Mouse (Mus musculus): ENCODE results near the gene Trove2. TPM values are rescaled to one million over a fixed set of nuclear protein-coding genes. Genes with fewer than 3 reads are reported as not detected.
A peak's percentile ranks its signal among the peaks of the same experiment; 100 is the strongest.

The Trove2 gene
- total and polyA plus RNA-seq, 3 experiments = 4.5 to 4.6 TPM; not detected in 1

DNA sequence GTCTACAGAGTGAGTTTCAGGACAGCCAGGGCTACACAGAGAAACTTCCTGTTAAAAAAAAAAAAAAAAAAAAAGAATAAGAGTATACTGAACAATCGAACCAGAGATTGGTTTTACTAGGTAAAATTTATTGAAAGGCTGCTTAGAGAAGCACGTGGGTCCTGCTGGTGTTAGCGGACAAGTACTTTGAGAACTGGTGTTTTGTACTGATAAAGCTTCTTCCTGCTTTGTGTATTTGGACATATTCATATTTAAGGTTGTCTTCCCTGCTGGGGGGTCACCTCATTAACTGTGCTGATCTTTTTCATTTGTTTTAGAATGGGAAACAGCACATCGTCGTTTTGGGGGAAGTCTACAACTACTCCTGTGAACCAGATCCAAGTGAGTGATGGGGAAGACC is 35.5 kb downstream of the Trove2 start (continued):
- peak; percentile 36; the same call in 1 of the 2 replicates for TF ChIP-seq MXI1 (IDR thresholded peaks at IDR 0.05; ENCODE audit: low read depth, low read length)
- no peak for TF ChIP-seq HCFC1 (IDR thresholded peaks at IDR 0.05; ENCODE audit: low read depth, low read length)
- no peak for TF ChIP-seq NRF1 (IDR thresholded peaks at IDR 0.05; ENCODE audit: insufficient read depth, low read depth, low read length, poor library complexity, severe bottlenecking)
- TF ChIP-seq ZNF384 (IDR thresholded peaks at IDR 0.05; ENCODE audit: low read depth, low read length) = peak; percentile 45; the same call in 1 of the 2 replicates
- TF ChIP-seq E2F4 (IDR thresholded peaks at IDR 0.05; ENCODE audit: borderline replicate concordance, low read depth, low read length) = no peak
- TF ChIP-seq CTCF (IDR thresholded peaks at IDR 0.05 in 2 of 3, conservative IDR thresholded peaks at IDR 0.05 in 1 of 3; ENCODE audit: control insufficient read depth in 1 of 3, insufficient read depth in 1 of 3, low read depth in 2 of 3, low read length in 3 of 3, poor library complexity in 1 of 3, severe bottlenecking in 1 of 3) = no peak
- TF ChIP-seq RCOR1 (IDR thresholded peaks at IDR 0.05; ENCODE audit: low read depth, low read length) = no peak

DNA sequence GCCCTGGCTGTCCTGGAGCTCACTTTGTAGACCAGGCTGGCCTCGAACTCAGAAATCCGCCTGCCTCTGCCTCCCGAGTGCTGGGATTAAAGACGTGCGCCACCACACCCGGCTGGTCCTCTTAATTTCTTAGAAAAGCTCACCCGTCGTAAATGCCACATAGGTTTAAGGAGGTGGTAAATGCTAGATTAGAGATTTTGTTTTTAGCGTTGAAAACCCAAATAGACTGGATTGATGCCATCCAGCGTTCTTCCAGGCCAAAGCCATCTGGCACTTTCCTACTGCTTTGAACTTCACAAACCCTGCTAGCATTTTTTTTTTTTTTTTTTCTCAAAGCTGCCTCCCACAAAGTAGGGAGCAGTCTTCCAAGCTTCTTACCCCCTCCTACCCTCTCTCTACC is 36.3 kb downstream of the Trove2 start:
- DNase-seq (ENCODE audit: low read depth, low spot score) = no peak
- H3K9me3 ChIP-seq (replicated peaks; ENCODE audit: insufficient read depth, low read length) = no peaks in the 10 kb centered on the region
- H3K36me3 ChIP-seq (ENCODE audit: control insufficient read depth in 1 of 2, insufficient read depth in 2 of 2, low read length in 2 of 2) = peaks cover 0 to 10% of the 10 kb centered on the region in 2 experiments; a peak in 2 of 4 replicates
- H3K27ac ChIP-seq (ENCODE audit: control insufficient read depth, low read depth, low read length) = no peak overlapping the region; the same call in 1 of the 2 replicates
- no peak for TF ChIP-seq CTCF (IDR thresholded peaks at IDR 0.05 in 2 of 3, conservative IDR thresholded peaks at IDR 0.05 in 1 of 3; ENCODE audit: control insufficient read depth in 1 of 3, insufficient read depth in 1 of 3, low read depth in 2 of 3, low read length in 3 of 3, poor library complexity in 1 of 3, severe bottlenecking in 1 of 3)
- TF ChIP-seq ZNF384 (IDR thresholded peaks at IDR 0.05; ENCODE audit: low read depth, low read length) = peak; percentile 25; the same call in 1 of the 2 replicates
- no peak for TF ChIP-seq ZKSCAN1 (IDR thresholded peaks at IDR 0.05; ENCODE audit: low read depth, low read length)
- no peaks in the 10 kb centered on the region; the same call in 1 of the 2 replicates for H3K79me2 ChIP-seq (ENCODE audit: control insufficient read depth, insufficient read depth, low read length, poor library complexity)
- no peaks in the 10 kb centered on the region for H3K27me3 ChIP-seq (ENCODE audit: control insufficient read depth in 1 of 2, insufficient read depth in 2 of 2, low read length in 2 of 2)
- H3K4me1 ChIP-seq (ENCODE audit: control insufficient read depth in 1 of 2, insufficient read depth in 2 of 2, low read length in 2 of 2) = no peaks in the 10 kb centered on the region; a peak in 1 of 4 replicates
- peak overlapping the region; percentile 67 to 94 for H3K4me3 ChIP-seq (ENCODE audit: control insufficient read depth in 1 of 2, insufficient read depth in 1 of 2, low read depth in 2 of 2, low read length in 2 of 2)
- peak overlapping the region; percentile 76; the same call in 1 of the 2 replicates for H3K9ac ChIP-seq (ENCODE audit: control insufficient read depth, low read depth, low read length, poor library complexity, severe bottlenecking)

DNA sequence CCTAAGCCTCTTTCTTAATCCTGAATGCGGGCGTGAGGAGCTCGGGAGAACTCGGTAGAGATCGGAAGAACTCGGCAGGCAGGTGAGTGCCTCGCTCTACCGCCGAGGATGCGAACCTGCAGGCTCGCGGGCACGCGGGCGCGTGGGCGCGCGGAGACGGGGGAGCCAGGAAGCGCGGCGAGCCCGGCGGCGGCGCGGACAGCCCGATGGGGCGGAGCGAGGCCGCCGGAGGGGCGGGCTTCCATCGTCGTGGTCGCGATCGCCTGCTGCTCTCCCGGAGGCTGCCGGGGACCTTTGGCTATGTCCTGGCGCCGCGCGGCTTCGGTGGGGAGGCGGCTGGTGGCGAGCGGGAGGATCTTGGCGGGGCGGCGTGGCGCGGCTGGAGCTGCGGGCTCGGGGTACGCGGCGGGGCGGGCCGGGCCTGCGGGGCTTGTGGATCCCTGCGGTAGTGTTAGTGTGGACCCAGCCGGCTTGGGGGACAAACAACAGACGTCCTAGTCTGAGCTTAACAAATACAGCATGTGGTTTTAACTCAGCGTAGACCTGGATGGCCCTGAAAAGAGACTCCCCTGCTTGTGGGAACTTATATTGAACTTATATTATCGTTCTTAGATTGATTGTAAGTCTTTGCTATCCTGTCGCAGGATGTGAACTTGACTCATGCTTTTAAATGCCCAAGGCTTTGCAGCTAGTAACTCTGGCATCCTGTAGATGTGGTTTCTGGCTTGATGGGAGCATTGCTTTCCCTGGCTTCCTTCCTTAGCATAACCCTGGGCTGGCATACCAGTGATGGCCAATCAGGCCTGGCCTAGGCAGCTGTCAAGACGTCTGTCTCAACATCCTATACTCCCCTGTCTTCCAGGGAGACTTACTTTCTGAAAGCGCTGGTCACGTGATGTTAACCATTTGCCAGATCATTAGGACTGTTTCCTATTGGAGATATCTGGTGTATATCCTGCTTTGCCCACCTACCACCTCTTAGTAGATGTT is 37.2 kb downstream of the Trove2 start:
- no peaks in the 10 kb centered on the region for H3K9me3 ChIP-seq (replicated peaks; ENCODE audit: insufficient read depth, low read length)
- peak; percentile 90 for DNase-seq (ENCODE audit: low read depth, low spot score)
- TF ChIP-seq MXI1 (IDR thresholded peaks at IDR 0.05; ENCODE audit: low read depth, low read length) = peak; percentile 61
- peak; percentile 73 to 87 for TF ChIP-seq USF2 (IDR thresholded peaks at IDR 0.05; ENCODE audit: borderline replicate concordance in 1 of 2, insufficient read depth in 1 of 2, low read depth in 1 of 2, low read length in 2 of 2)
- no peak for TF ChIP-seq ZC3H11A (IDR thresholded peaks at IDR 0.05; ENCODE audit: low read depth, low read length)
- TF ChIP-seq GABPA (IDR thresholded peaks at IDR 0.05; ENCODE audit: low read depth, low read length) = no peak
- TF ChIP-seq ETS1 (IDR thresholded peaks at IDR 0.05; ENCODE audit: low read depth, low read length) = no peak
- TF ChIP-seq POLR2A (IDR thresholded peaks at IDR 0.05; ENCODE audit: control insufficient read depth in 1 of 2, insufficient read depth in 1 of 2, low read depth in 1 of 2, low read length in 2 of 2, poor library complexity in 1 of 2) = peak; percentile 61 to 62; a peak in 2 of 4 replicates
- no peak for TF ChIP-seq SMC3 (IDR thresholded peaks at IDR 0.05; ENCODE audit: low read depth, low read length)
- no peak for TF ChIP-seq CHD2 (IDR thresholded peaks at IDR 0.05; ENCODE audit: low read length)
- no peak for TF ChIP-seq JUND (IDR thresholded peaks at IDR 0.05; ENCODE audit: low read depth, low read length)
- TF ChIP-seq USF1 (IDR thresholded peaks at IDR 0.05; ENCODE audit: low read depth, low read length) = peak; percentile 97
- TF ChIP-seq RCOR1 (IDR thresholded peaks at IDR 0.05; ENCODE audit: low read depth, low read length) = no peak
- TF ChIP-seq ZNF384 (IDR thresholded peaks at IDR 0.05; ENCODE audit: low read depth, low read length) = no peak
- TF ChIP-seq CHD1 (IDR thresholded peaks at IDR 0.05; ENCODE audit: low read depth, low read length) = no peak
- TF ChIP-seq E2F4 (IDR thresholded peaks at IDR 0.05; ENCODE audit: borderline replicate concordance, low read depth, low read length) = no peak
- TF ChIP-seq MEF2A (IDR thresholded peaks at IDR 0.05; ENCODE audit: extremely low read depth, insufficient replicate concordance, low read depth, low read length, poor library complexity, severe bottlenecking) = no peak
- peak; percentile 34; the same call in 1 of the 2 replicates for TF ChIP-seq ELF1 (IDR thresholded peaks at IDR 0.05; ENCODE audit: low read depth, low read length)
- TF ChIP-seq ZKSCAN1 (IDR thresholded peaks at IDR 0.05; ENCODE audit: low read depth, low read length) = no peak
- TF ChIP-seq BHLHE40 (IDR thresholded peaks at IDR 0.05; ENCODE audit: borderline replicate concordance, low read depth, low read length) = peak; percentile 70
- no peak for TF ChIP-seq TAL1 (IDR thresholded peaks at IDR 0.05; ENCODE audit: low read length)
- no peak for TF ChIP-seq TBP (IDR thresholded peaks at IDR 0.05; ENCODE audit: low read depth, low read length)

More for the DNA sequence above, 37.2 kb downstream of the Trove2 start:
- H3K4me3 ChIP-seq (ENCODE audit: control insufficient read depth in 1 of 2, insufficient read depth in 1 of 2, low read depth in 2 of 2, low read length in 2 of 2) = peak overlapping the region; percentile 67 to 94
- peak overlapping the region; percentile 81 for H3K27ac ChIP-seq (ENCODE audit: control insufficient read depth, low read depth, low read length)
- H3K4me1 ChIP-seq (ENCODE audit: control insufficient read depth in 1 of 2, insufficient read depth in 2 of 2, low read length in 2 of 2) = no peaks in the 10 kb centered on the region; a peak in 1 of 4 replicates
- no peaks in the 10 kb centered on the region for H3K27me3 ChIP-seq (ENCODE audit: control insufficient read depth in 1 of 2, insufficient read depth in 2 of 2, low read length in 2 of 2)
- H3K79me2 ChIP-seq (ENCODE audit: control insufficient read depth, insufficient read depth, low read length, poor library complexity) = no peaks in the 10 kb centered on the region; the same call in 1 of the 2 replicates
- H3K9ac ChIP-seq (ENCODE audit: control insufficient read depth, low read depth, low read length, poor library complexity, severe bottlenecking) = peak overlapping the region; percentile 76
- peaks cover 0 to 10% of the 10 kb centered on the region in 2 experiments; a peak in 2 of 4 replicates for H3K36me3 ChIP-seq (ENCODE audit: control insufficient read depth in 1 of 2, insufficient read depth in 2 of 2, low read length in 2 of 2)
